Mouse (Mus musculus) liver, postnatal 0 days (tissue): ENCODE data around the gene Il15.

Source experiments
- CTCF ChIP-seq: sonication (generic); IDR thresholded peaks from 2 replicates; pipeline ENCODE4 v1.5.1; 2016; ENCODE audit warnings: antibody characterized with exemption, low read depth
- EP300 ChIP-seq: IDR thresholded peaks from 2 replicates; pipeline ENCODE4 v1.6.1; 2016; ENCODE audit warnings: antibody characterized with exemption, low read depth, mild to moderate bottlenecking

DNA sequence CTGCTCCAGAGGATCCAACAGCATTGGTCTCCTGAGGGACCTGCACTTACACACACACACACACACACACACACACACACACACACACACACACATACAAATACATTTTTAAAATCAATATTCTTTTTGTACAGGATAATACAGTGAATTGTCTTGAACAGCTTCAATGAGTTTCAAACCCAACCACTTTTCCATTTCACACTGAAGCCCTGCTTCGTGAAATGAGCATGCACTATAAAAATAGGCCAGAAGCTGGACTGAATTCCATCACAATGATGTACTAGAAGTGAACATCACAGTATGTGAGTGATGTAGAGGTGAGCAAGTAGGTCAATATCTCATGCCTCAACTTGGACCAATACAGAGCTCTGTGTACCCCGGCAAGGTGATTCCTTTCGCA is 1.0 kb upstream of the Il15 start:
- TF ChIP-seq CTCF (no peak), EP300 (no peak)
